Mouse (Mus musculus) thymus, adult 2 months (tissue): Measurements from ENCODE around the gene Exoc6b. TPM values are rescaled to one million over a fixed set of nuclear protein-coding genes. Genes with fewer than 3 reads are reported as not detected.
A peak's percentile ranks its signal among the peaks of the same experiment; 100 is the strongest.

ENCODE experiments used
- DNase-seq: peaks from one replicate; pipeline ENCODE4 v3.0.0; 2021
- H3K27ac ChIP-seq: fragments of 200-500 bp; 2 replicates; pipeline ENCODE4 v1.5.1; 2012; ENCODE audit warnings: low read length, control low read depth; ENCODE audit not compliant: control insufficient read depth, insufficient read depth
- H3K27me3 ChIP-seq: fragments of 200-500 bp; 2 replicates; pipeline ENCODE4 v1.6.1; 2012; ENCODE audit warnings: mild to moderate bottlenecking, low read length, moderate library complexity, mixed read lengths; ENCODE audit not compliant: control insufficient read depth, insufficient read depth
- H3K36me3 ChIP-seq: fragments of 200-500 bp; 2 replicates; pipeline ENCODE4 v1.6.1; 2012; ENCODE audit warnings: mild to moderate bottlenecking, low read length, moderate library complexity; ENCODE audit not compliant: control insufficient read depth, insufficient read depth
- H3K4me1 ChIP-seq: fragments of 200-500 bp; replicated peaks from 2 replicates; pipeline ENCODE4 v1.6.1; 2012; ENCODE audit warnings: low read length; ENCODE audit not compliant: control insufficient read depth, insufficient read depth
- H3K4me3 ChIP-seq: fragments of 200-500 bp; 2 replicates; pipeline ENCODE4 v1.5.1; 2012; ENCODE audit warnings: mild to moderate bottlenecking, low read length, control low read depth, moderate library complexity; ENCODE audit not compliant: control insufficient read depth, insufficient read depth
- CTCF ChIP-seq: fragments of 200-500 bp; IDR thresholded peaks from 2 replicates; pipeline ENCODE4 v1.5.1; 2012; ENCODE audit warnings: mild to moderate bottlenecking, control low read depth, low read length, moderate library complexity, borderline replicate concordance; ENCODE audit not compliant: control insufficient read depth, poor library complexity, insufficient read depth; ENCODE audit errors: extremely low read depth
- POLR2A ChIP-seq: fragments of 200-500 bp; IDR thresholded peaks from 2 replicates; pipeline ENCODE4 v1.6.1; 2012; ENCODE audit warnings: mild to moderate bottlenecking, low read length, control low read depth, moderate library complexity; ENCODE audit not compliant: control insufficient read depth, poor library complexity, insufficient read depth; ENCODE audit errors: extremely low read depth
- WGBS: fragments of 180-500 bp; shearing (Covaris S2); methylation state at CpG from one replicate; pipeline ENCODE4 v1.1.7; 2018; 5-methylcytosine and 5-hydroxymethylcytosine counted together
- polyA plus RNA-seq: library from polyadenylated mRNA; depleted of rRNA; stranded (reverse); fragments of >200 nt; gene quantifications from 2 replicates; pipeline ENCODE4 v1.2.3, GENCODE M21; 2012

Gene Exoc6b
- polyA plus RNA-seq, 1 experiment: 8.2 TPM

GRCm38 (mm10) chr6:84946569-84946968 lies 122.7 kb downstream of the Exoc6b start:
- no peak for DNase-seq
- Histone ChIP-seq H3K4me1 (no peaks in the 10 kb centered on the region), H3K36me3 (no peaks in the 10 kb centered on the region), H3K27me3 (no peaks in the 10 kb centered on the region), H3K4me3 (no peak overlapping the region), H3K27ac (no peak overlapping the region)
- no peak for TF ChIP-seq POLR2A
- TF ChIP-seq CTCF: no peak
- WGBS: 95% methylated on average over 3 of the region's 3 CpGs

GRCm38 (mm10) chr6:84946106-84946505 lies 123.2 kb downstream of the Exoc6b start:
- 95% methylated on average over 2 of the region's 2 CpGs for WGBS
- Histone ChIP-seq H3K4me1 (no peaks in the 10 kb centered on the region), H3K27ac (no peak overlapping the region), H3K27me3 (no peaks in the 10 kb centered on the region), H3K4me3 (no peak overlapping the region), H3K36me3 (no peaks in the 10 kb centered on the region)
- no peak for DNase-seq
- no peak for TF ChIP-seq CTCF
- no peak for TF ChIP-seq POLR2A

GRCm38 (mm10) chr6:84932953-84933921 lies 136.1 kb downstream of the Exoc6b start:
- no peak overlapping the region for H3K27ac ChIP-seq
- WGBS: 88% methylated on average over 11 of the region's 11 CpGs
- DNase-seq: no peak
- no peaks in the 10 kb centered on the region; the same call in 1 of the 2 replicates for H3K4me1 ChIP-seq
- no peaks in the 10 kb centered on the region for H3K36me3 ChIP-seq
- no peak overlapping the region for H3K4me3 ChIP-seq
- no peaks in the 10 kb centered on the region for H3K27me3 ChIP-seq
- TF ChIP-seq POLR2A (no peak), CTCF (no peak)

GRCm38 (mm10) chr6:84931051-84931450 lies 138.3 kb downstream of the Exoc6b start:
- TF ChIP-seq CTCF: no peak
- Histone ChIP-seq H3K36me3 (no peaks in the 10 kb centered on the region), H3K4me3 (no peak overlapping the region), H3K27ac (no peak overlapping the region), H3K27me3 (no peaks in the 10 kb centered on the region), H3K4me1 (no peaks in the 10 kb centered on the region; the same call in 1 of the 2 replicates)
- DNase-seq: no peak
- WGBS: 54% methylated on average over 1 of the region's 1 CpGs

- Histone ChIP-seq H3K27ac (no peak overlapping the region), H3K4me1 (no peaks in the 10 kb centered on the region; the same call in 1 of the 2 replicates), H3K27me3 (no peaks in the 10 kb centered on the region), H3K36me3 (no peaks in the 10 kb centered on the region), H3K4me3 (no peak overlapping the region)
- TF ChIP-seq POLR2A: no peak
- no peak for TF ChIP-seq CTCF
- 85% methylated on average over 3 of the region's 3 CpGs for WGBS
- DNase-seq: no peak
Measured at GRCm38 (mm10) chr6:84926066-84926465, 143.2 kb downstream of the Exoc6b start.

- 58% methylated on average over 12 of the region's 12 CpGs for WGBS
- TF ChIP-seq POLR2A (no peak), CTCF (no peak)
- Histone ChIP-seq H3K27ac (no peak overlapping the region), H3K36me3 (no peaks in the 10 kb centered on the region), H3K4me1 (no peaks in the 10 kb centered on the region), H3K27me3 (no peaks in the 10 kb centered on the region), H3K4me3 (no peak overlapping the region)
- no peak for DNase-seq
Measured at GRCm38 (mm10) chr6:84923760-84924221, 145.5 kb downstream of the Exoc6b start.

GRCm38 (mm10) chr6:84916291-84916690 lies 153.0 kb downstream of the Exoc6b start:
- H3K36me3 ChIP-seq: no peaks in the 10 kb centered on the region
- WGBS: 13% methylated on average over 2 of the region's 2 CpGs
- DNase-seq: peak; percentile 47
- no peak for TF ChIP-seq POLR2A
- no peak for TF ChIP-seq CTCF
- H3K4me3 ChIP-seq: no peak overlapping the region
- H3K27ac ChIP-seq: no peak overlapping the region
- H3K4me1 ChIP-seq: no peaks in the 10 kb centered on the region
- H3K27me3 ChIP-seq: no peaks in the 10 kb centered on the region
